Mouse (Mus musculus): ENCODE results near the gene Ppp1r16b.

The Ppp1r16b gene

GRCm38 (mm10) chr2:158771066-158771763, 106.0 kb downstream of the Ppp1r16b start:
- DNase-seq = peak; percentile 40

DNA sequence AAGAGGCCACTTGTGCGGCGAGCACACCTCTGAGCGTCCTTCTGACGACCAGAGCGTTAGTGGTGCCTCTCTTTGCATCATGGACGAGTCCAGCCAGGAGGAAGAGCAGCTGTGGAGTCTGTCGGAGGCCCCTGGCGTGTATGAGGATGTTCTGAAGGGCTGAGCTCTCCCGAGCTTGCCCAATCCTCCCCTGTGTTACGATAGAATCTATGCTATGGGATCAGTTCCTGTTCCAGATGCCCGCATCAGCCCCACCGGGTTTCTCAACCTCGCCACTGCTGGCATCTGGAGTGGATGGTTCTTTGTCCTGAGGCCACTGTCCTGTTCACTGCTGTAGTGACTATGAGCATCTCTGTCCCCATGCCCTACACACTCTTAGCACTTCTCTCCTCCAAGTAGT, 107.6 kb downstream of the Ppp1r16b start:
- no peak for DNase-seq

DNA sequence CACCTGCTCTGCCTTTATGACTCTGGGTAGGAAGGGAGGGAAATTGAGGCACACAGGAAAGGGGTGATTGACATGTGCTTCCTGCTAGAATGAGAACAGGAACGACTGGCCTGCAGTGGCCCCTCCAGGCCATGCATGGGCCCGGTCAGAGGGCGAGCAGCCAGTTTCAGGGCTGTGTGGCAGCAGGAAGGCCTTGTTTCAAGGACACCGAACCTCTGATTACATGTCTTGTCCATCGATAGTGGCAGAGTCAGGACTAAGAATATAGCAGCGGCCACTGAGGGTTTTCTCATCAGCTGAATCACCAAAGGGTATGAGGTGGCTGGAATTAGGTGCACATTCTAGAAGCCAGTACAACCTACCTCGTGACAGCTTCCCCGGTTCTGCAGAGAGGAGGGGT, 109.7 kb downstream of the Ppp1r16b start:
- no peak for DNase-seq

GRCm38 (mm10) chr2:158776716-158777115, 111.5 kb downstream of the Ppp1r16b start:
- DNase-seq = no peak

DNA sequence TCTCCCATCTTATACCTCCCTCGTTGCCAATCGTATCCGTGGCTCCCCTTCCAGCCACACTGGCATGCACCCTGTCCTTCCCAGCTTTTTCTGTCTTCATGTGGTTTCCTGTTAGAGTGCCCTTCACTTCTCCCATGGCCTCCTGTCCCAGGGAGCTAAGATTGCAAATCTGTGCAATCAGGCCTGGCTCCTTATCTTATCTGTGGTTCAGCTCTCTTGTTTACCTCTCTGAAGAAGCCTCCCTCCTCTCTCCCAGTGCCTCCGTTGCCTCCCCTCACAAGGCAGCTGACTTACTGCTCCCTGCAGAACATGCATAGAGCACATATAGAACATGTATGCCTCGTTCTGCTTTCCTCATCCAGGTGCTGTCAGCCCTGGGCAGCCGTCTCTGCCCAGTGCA, 112.3 kb downstream of the Ppp1r16b start:
- DNase-seq = no peak

DNA sequence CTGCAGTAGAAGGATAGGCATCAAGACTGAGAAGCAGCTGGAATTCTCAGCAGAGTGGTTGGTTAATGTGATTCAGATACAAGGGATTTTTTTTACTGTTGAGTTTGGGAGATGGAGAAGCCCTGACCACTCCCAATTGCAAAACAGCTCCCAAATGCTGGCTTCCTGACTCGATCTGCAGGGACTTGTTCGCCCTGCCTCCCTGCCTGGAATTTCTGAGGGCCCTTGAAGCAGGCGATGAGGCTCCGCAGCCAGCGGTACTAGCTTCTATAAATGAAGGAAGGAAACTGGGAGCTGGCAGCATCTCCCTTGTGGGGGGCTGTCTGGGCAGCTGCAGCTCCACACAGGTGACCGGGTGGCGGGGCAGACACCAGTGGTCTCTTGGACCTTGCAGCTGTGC, 113.2 kb downstream of the Ppp1r16b start:
- no peak for DNase-seq

DNA sequence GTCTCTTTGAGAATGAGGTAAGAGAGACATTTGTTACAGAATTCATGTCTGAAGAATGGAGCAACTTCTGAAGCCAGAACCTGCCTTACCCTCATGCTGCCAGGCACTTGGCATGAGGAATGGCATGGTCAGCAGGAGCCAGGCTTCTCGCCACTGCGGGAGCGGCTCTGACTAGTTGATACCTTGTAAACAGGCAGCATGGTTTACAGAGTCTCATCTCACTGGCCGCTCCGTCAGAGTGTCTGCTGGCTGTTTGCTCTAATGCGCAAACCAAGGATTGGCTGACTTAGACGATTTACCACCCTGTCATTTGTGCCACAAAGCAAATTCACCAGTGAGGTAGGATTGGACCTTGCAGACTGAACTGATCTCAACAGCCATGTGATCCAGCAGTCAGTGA, 115.9 kb downstream of the Ppp1r16b start:
- DNase-seq = no peak

- DNase-seq = no peak
Observed at GRCm38 (mm10) chr2:158786927-158787795, 122.0 kb downstream of the Ppp1r16b start.

GRCm38 (mm10) chr2:158794494-158795004, 129.4 kb downstream of the Ppp1r16b start, which contains the start of gene Dhx35:
TSS of gene Dhx35 (plus strand) at chr2:158794807.
- DNase-seq = peak; percentile 96

DNA sequence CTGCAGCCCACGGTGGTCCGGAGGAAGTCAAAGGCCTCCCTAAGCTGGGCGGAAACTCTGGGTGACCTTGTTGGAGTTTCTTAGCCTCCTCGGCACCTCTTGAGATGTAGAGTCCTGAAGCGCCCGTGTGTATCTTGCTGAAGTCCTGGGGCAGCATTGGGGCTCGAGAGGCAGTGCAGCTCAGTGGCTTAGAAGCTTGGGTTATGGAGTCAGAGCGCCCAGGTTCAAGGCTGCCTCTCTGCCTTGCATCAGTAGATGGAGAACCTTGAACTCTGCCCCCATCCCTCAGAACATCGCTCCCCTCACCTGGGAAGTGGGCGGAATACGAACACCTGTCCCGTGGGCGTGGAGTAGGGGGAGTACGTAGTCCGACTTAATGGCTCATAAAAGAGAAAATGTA, 129.8 kb downstream of the Ppp1r16b start:
- no peak for DNase-seq

- DNase-seq = no peak
Observed at GRCm38 (mm10) chr2:158795875-158796274, 130.7 kb downstream of the Ppp1r16b start.

- DNase-seq = no peak
Observed at GRCm38 (mm10) chr2:158799328-158799727, 134.1 kb downstream of the Ppp1r16b start.

GRCm38 (mm10) chr2:158800788-158801187, 135.6 kb downstream of the Ppp1r16b start:
- DNase-seq = no peak

- DNase-seq = no peak
Observed at GRCm38 (mm10) chr2:158803575-158803974, 138.4 kb downstream of the Ppp1r16b start.

GRCm38 (mm10) chr2:158815686-158816085, 150.5 kb downstream of the Ppp1r16b start:
- DNase-seq = no peak

Measured in thymus, postnatal 4 days (tissue).